Mouse (Mus musculus) heart, postnatal 0 days (tissue): ENCODE results near the gene Zbtb16. TPM values are rescaled to one million over a fixed set of nuclear protein-coding genes. Genes with fewer than 3 reads are reported as not detected.

Experiments used
- ATAC-seq: fragments of 200-750 bp; cut with Nextera tagmentation; 2 replicates; pipeline ENCODE4 v1.8.0; 2017; ENCODE audit warnings: low read depth, moderate number of reproducible peaks, moderate library complexity; ENCODE audit not compliant: insufficient read depth
- DNase-seq: peaks from one replicate; pipeline ENCODE4 v3.0.0-alpha.2; 2016; ENCODE audit warnings: low spot score
- H3K27ac ChIP-seq: fragments of 300-500 bp; sonication (generic); 2 replicates; pipeline ENCODE4 v1.5.1; 2014; ENCODE audit warnings: low read depth, mild to moderate bottlenecking
- H3K27me3 ChIP-seq: fragments of 300-500 bp; sonication (generic); 2 replicates; pipeline ENCODE4 v1.6.1; 2014; ENCODE audit warnings: low read length, mixed read lengths; ENCODE audit not compliant: control insufficient read depth, insufficient read depth
- H3K36me3 ChIP-seq: fragments of 300-500 bp; sonication (generic); replicated peaks from 2 replicates; pipeline ENCODE4 v1.6.1; 2014; ENCODE audit warnings: low read length, mixed read lengths; ENCODE audit not compliant: control insufficient read depth, insufficient read depth
- H3K4me1 ChIP-seq: fragments of 300-500 bp; sonication (generic); 2 replicates; pipeline ENCODE4 v1.6.1; 2014; ENCODE audit warnings: antibody characterized with exemption; ENCODE audit not compliant: control insufficient read depth, insufficient read depth
- H3K4me2 ChIP-seq: fragments of 300-500 bp; sonication (generic); 2 replicates; pipeline ENCODE4 v1.6.1; 2014; ENCODE audit warnings: low read depth, mild to moderate bottlenecking, low read length, moderate library complexity
- H3K4me3 ChIP-seq: fragments of 300-500 bp; sonication (generic); 2 replicates; pipeline ENCODE4 v1.5.1; 2014; ENCODE audit warnings: low read depth, low read length
- H3K9ac ChIP-seq: fragments of 300-500 bp; sonication (generic); replicated peaks from 2 replicates; pipeline ENCODE4 v1.6.1; 2014; ENCODE audit warnings: low read depth, low read length, mixed read lengths
- H3K9me3 ChIP-seq: fragments of 300-500 bp; sonication (generic); replicated peaks from 2 replicates; pipeline ENCODE4 v1.6.1; 2016; ENCODE audit warnings: low read length; ENCODE audit not compliant: control insufficient read depth
- CTCF ChIP-seq: IDR thresholded peaks from 2 replicates; pipeline ENCODE4 v1.5.1; 2016; ENCODE audit warnings: antibody characterized with exemption, control low read depth, low read depth
- EP300 ChIP-seq: IDR thresholded peaks from 2 replicates; pipeline ENCODE4 v1.6.1; 2016; ENCODE audit warnings: antibody characterized with exemption, low read depth
- WGBS: fragments of 180-500 bp; shearing (Covaris S2); extraction: QIAGEN DNeasy Blood & Tissue Kit; methylation state at CpG from one replicate; pipeline ENCODE4 v1.1.7; 2014; 5-methylcytosine and 5-hydroxymethylcytosine counted together
- polyA plus RNA-seq: library from polyadenylated mRNA; unstranded; fragments of >200 nt; fragmentation: Nextera tagmentation; extraction: Ambion mirVana; gene quantifications from 2 replicates; pipeline ENCODE4 v1.2.1, GENCODE M21; 2015
- total RNA-seq: library from RNA; depleted of rRNA; stranded (reverse); fragments of >200 nt; gene quantifications from 2 replicates; pipeline ENCODE4 v1.2.3, GENCODE M21; 2014; ENCODE audit warnings: low replicate concordance; rRNA removed

Zbtb16 gene
- total RNA-seq = 54.7 and 65.0 TPM in 2 replicates
- 1.8 and 5.0 TPM in 2 replicates for polyA plus RNA-seq

DNA sequence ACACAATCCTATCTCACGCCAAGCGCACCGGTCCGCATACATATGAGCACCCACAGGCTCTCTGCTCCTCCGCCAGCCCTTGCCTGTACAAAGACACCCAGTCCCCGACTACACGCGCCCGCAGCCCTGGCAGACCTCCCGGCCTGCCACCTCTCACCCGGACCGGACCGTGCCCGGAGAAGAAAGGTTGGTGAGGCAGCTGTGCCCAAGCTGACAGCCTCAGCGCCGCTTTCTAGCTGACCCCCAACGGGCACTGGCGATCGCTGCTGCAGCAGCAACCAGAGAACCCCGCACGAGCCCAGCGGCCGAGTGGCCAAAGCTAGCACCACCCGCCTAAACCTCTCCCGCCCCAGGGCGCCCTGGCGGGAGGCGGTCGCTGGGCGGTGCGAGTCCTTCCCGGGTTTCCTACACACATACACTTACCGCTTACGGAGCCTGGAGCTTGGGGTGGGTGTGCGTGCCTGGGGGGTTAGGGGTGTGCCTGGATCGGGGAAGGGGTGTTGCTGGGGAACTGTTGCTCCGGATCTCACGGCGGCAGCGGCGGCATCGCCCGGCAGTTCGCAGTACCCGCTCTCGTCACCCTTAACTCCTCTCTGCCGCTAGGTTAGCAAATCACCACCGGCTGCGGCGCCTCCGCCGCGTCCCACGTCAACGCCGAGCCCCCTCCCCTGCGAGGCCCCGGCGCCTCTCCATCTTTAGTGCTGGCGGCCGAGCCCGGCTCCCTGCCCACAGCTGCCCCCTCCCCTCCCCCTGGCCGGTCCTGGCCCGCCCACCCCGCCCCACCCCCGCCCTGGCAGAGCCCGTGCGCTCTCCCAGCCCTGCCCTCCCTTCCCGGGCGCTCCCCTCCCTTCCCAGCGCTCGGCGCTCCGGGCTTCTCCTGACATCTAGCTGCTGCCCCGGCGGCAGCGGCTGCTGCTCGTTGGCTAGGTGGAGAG lies at the start of gene Zbtb16:
TSS of gene Zbtb16 (minus strand) at position 592 of the 935 bp plus-strand sequence.
- peak within 1 kb of the TSS; percentile 94 for H3K27ac ChIP-seq
- peak within 1 kb of the TSS; percentile 87 for H3K4me3 ChIP-seq
- H3K9me3 ChIP-seq = no peaks in the 10 kb centered on the region
- H3K36me3 ChIP-seq = peaks cover 31% of the 10 kb centered on the region
- ATAC-seq (peak; percentile 86), DNase-seq (peak; percentile 94)
- H3K9ac ChIP-seq = peak within 1 kb of the TSS; percentile 91
- TF ChIP-seq EP300 (no peak), CTCF (peak; percentile 71)
- under 1% methylated on average over 66 of the region's 78 CpGs for WGBS
- H3K27me3 ChIP-seq = peaks cover 8% of the 10 kb centered on the region; the same call in 1 of the 2 replicates
- H3K4me1 ChIP-seq = peaks cover 28% of the 10 kb centered on the region
- peak within 1 kb of the TSS; percentile 78 for H3K4me2 ChIP-seq

DNA sequence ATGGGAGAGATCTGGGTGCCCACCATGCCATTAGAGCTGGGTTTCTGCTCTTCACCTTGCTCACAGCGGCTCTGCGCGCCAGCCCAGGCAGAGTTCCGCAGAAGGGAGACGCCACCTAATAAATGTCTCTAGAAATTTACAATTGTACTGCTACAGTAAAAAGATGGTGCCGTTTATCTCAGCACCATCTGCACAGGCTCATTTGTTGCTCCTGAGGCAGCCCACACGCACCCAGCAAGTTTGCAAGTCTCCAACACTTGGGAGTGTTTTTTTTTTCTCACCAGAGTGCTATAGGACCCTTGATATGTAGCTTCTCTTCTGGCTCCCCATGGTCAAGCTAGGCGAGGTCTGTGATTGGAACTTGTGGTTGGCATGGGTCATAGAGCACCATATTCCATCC lies 36.9 kb upstream of the Zbtb16 start:
- Histone ChIP-seq H3K27me3 (peaks cover 6% of the 10 kb centered on the region; the same call in 1 of the 2 replicates), H3K27ac (no peak overlapping the region), H3K4me1 (no peaks in the 10 kb centered on the region), H3K4me2 (no peak overlapping the region), H3K9me3 (no peaks in the 10 kb centered on the region), H3K4me3 (no peak overlapping the region), H3K9ac (no peak overlapping the region), H3K36me3 (no peaks in the 10 kb centered on the region)
- TF ChIP-seq CTCF (no peak), EP300 (no peak)
- DNase-seq (no peak), ATAC-seq (no peak)
- 85% methylated on average over 8 of the region's 8 CpGs for WGBS

DNA sequence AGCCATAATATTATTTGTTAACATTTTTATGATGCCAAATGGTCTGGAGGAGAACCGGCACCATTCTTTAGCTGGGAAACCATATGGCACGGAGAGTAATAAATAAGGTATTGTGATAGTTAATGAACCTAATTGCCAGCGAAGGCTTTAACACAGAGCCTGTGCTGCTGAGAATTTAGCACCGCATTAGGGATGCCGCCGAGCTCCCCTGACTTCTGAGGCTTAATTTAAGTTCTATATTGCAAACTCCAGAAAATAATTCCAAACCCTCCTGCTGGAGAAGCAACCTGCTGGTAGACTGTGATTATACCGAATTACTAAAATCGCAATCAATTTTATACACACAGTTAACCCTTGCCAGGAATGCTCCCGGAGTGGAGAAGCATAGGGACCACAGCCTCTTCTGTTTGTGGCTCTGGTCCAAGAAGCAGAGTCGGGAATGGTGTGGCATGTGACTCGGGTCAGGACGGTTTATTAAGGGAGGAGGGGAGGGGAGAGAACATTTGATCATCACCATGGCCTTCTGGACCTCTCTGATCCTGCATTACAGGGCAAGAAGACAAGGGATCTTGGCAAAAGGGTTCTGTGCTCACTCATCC lies 30.6 kb upstream of the Zbtb16 start:
- Histone ChIP-seq H3K4me2 (no peak overlapping the region), H3K27me3 (peaks cover 6% of the 10 kb centered on the region; the same call in 1 of the 2 replicates), H3K36me3 (no peaks in the 10 kb centered on the region), H3K27ac (no peak overlapping the region), H3K9ac (no peak overlapping the region), H3K4me3 (no peak overlapping the region), H3K4me1 (no peaks in the 10 kb centered on the region), H3K9me3 (no peaks in the 10 kb centered on the region)
- TF ChIP-seq EP300 = no peak
- no peak for TF ChIP-seq CTCF
- DNase-seq = no peak
- WGBS = 63% methylated on average over 12 of the region's 12 CpGs
- ATAC-seq = no peak

DNA sequence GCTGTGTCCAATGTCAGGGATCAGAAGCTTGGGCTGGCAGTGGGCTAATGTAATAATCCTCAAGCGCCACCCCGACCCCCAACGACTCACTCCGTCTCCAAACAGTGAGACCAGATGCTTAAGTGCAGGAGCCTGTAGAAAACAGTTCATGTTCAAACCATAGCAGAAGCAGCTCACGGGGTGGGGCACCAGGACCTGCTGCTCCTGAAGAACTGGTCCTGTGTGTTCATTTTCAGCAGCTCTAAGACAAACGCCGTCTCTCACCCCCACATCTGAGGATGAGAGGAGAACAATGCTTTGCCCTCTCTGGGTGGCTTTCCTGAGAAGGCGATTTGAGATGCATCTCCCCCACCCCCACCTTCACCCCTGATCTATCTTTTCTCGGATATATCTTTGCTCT lies 29.2 kb upstream of the Zbtb16 start:
- Histone ChIP-seq H3K4me3 (no peak overlapping the region), H3K9me3 (no peaks in the 10 kb centered on the region), H3K36me3 (no peaks in the 10 kb centered on the region), H3K4me2 (no peak overlapping the region), H3K9ac (no peak overlapping the region), H3K27me3 (peaks cover 3% of the 10 kb centered on the region; the same call in 1 of the 2 replicates), H3K4me1 (no peaks in the 10 kb centered on the region), H3K27ac (no peak overlapping the region)
- TF ChIP-seq CTCF (no peak), EP300 (no peak)
- WGBS = 60% methylated on average over 9 of the region's 9 CpGs
- no peak for ATAC-seq
- DNase-seq = no peak

- no peaks in the 10 kb centered on the region for H3K9me3 ChIP-seq
- H3K27me3 ChIP-seq = no peaks in the 10 kb centered on the region; the same call in 1 of the 2 replicates
- H3K4me3 ChIP-seq = no peak overlapping the region
- 85% methylated on average over 10 of the region's 10 CpGs for WGBS
- H3K9ac ChIP-seq = no peak overlapping the region
- no peak for ATAC-seq
- no peak for DNase-seq
- H3K4me2 ChIP-seq = no peak overlapping the region
- H3K4me1 ChIP-seq = no peaks in the 10 kb centered on the region
- H3K36me3 ChIP-seq = no peaks in the 10 kb centered on the region
- TF ChIP-seq CTCF (no peak), EP300 (no peak)
- no peak overlapping the region for H3K27ac ChIP-seq
Observed at GRCm38 (mm10) chr9:48861481-48861880, 25.5 kb upstream of the Zbtb16 start.
